Mouse (Mus musculus): ENCODE data around the gene Sardh. TPM values are rescaled to one million over a fixed set of nuclear protein-coding genes. Genes with fewer than 3 reads are reported as not detected.

Gene Sardh
- total RNA-seq, 1 experiment = 0.89 TPM

DNA sequence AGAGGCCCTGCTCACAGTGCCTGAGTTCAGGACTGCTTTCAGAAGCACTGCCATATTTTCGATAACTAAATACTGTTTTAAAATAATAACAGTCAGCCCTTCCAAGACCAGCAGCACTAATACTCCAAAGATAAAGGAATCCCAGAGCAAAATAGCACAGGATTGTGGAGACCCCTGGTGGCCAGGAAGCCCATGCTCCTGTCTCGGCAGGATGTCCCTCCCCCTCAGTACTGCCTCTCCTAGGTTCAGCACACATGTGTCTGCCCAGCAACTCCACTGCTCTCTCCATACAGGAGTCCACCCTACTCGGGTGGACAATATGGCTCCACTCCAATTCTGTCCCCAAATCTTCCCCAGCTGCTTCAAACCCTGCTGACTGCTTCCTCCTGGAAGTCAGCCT lies 12.4 kb downstream of the Sardh start:
- no peak overlapping the region for H3K4me3 ChIP-seq (ENCODE audit: insufficient read depth in 1 of 2, low read depth in 1 of 2, low read length in 2 of 2, poor library complexity in 1 of 2, severe bottlenecking in 1 of 2)
- H3K9ac ChIP-seq (ENCODE audit: insufficient read depth, low read depth, low read length, poor library complexity, severe bottlenecking) = no peak overlapping the region
- DNase-seq (ENCODE audit: low read depth, low spot score) = peak; percentile 20
- H3K9me3 ChIP-seq (ENCODE audit: control insufficient read depth, insufficient read depth, low read depth, low read length) = no peaks in the 10 kb centered on the region
- no peak overlapping the region for H3K27ac ChIP-seq (ENCODE audit: insufficient read depth, low read depth, low read length, poor library complexity, severe bottlenecking)
- in situ Hi-C loops (cut with MboI; ENCODE audit: low sequenced_read_pairs in 2 of 2, unreplicated experiment in 2 of 2) = loop anchor here (10.0 kb wide), 1 partner anchor 191 kb away; no protein-coding TSS in a partner anchor
- TF ChIP-seq HCFC1 (IDR thresholded peaks at IDR 0.05; ENCODE audit: borderline replicate concordance, insufficient read depth, low read length) = no peak
- TF ChIP-seq ZC3H11A (IDR thresholded peaks at IDR 0.05; ENCODE audit: borderline replicate concordance, low read depth, low read length) = peak; percentile 89
- no peaks in the 10 kb centered on the region for H3K36me3 ChIP-seq (ENCODE audit: control insufficient read depth, insufficient read depth, low read length, poor library complexity, severe bottlenecking)
- no peaks in the 10 kb centered on the region for H3K4me1 ChIP-seq (ENCODE audit: control insufficient read depth in 2 of 2, insufficient read depth in 2 of 2, low read length in 2 of 2, poor library complexity in 1 of 2)

DNA sequence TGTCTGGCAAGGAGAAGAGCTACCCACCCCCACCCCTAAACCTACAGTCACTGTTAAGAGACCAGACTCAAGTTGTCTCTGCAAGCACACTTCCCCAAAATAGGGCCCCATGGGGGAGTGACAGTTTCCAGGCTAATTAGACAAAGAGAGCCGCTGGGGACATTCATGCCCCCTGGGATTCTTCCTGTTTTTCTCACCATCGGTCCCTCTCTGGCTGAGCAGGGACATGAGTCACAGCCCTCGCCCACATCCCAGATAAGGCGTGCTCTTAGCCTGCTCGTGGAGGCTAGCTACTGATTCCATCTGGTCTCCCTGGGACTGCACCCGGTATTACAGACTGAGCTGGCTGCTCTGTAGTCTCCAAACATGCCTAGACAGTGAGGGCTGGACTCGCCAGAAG lies 15.8 kb downstream of the Sardh start:
- no peak for TF ChIP-seq HCFC1 (IDR thresholded peaks at IDR 0.05; ENCODE audit: borderline replicate concordance, insufficient read depth, low read length)
- TF ChIP-seq MAFK (IDR thresholded peaks at IDR 0.05; ENCODE audit: insufficient read depth, low read depth, low read length) = no peak
- no peak for TF ChIP-seq ZC3H11A (IDR thresholded peaks at IDR 0.05; ENCODE audit: borderline replicate concordance, low read depth, low read length)
- TF ChIP-seq ZNF384 (IDR thresholded peaks at IDR 0.05; ENCODE audit: low read depth, low read length) = no peak
- TF ChIP-seq CHD2 (IDR thresholded peaks at IDR 0.05; ENCODE audit: low read depth, low read length) = no peak
- Histone ChIP-seq H3K4me1 (ENCODE audit: control insufficient read depth in 2 of 2, insufficient read depth in 2 of 2, low read length in 2 of 2, poor library complexity in 1 of 2) (no peaks in the 10 kb centered on the region), H3K4me3 (ENCODE audit: insufficient read depth in 1 of 2, low read depth in 1 of 2, low read length in 2 of 2, poor library complexity in 1 of 2, severe bottlenecking in 1 of 2) (no peak overlapping the region), H3K9ac (ENCODE audit: insufficient read depth, low read depth, low read length, poor library complexity, severe bottlenecking) (no peak overlapping the region), H3K9me3 (ENCODE audit: control insufficient read depth, insufficient read depth, low read depth, low read length) (no peaks in the 10 kb centered on the region), H3K27ac (ENCODE audit: insufficient read depth, low read depth, low read length, poor library complexity, severe bottlenecking) (no peak overlapping the region), H3K36me3 (ENCODE audit: control insufficient read depth, insufficient read depth, low read length, poor library complexity, severe bottlenecking) (no peaks in the 10 kb centered on the region)
- no peak for DNase-seq (ENCODE audit: low read depth, low spot score)
- in situ Hi-C loops (cut with MboI; ENCODE audit: low sequenced_read_pairs in 2 of 2, unreplicated experiment in 2 of 2) = loop anchor here (10.0 kb wide), 1 partner anchor 188 kb away; no protein-coding TSS in a partner anchor

DNA sequence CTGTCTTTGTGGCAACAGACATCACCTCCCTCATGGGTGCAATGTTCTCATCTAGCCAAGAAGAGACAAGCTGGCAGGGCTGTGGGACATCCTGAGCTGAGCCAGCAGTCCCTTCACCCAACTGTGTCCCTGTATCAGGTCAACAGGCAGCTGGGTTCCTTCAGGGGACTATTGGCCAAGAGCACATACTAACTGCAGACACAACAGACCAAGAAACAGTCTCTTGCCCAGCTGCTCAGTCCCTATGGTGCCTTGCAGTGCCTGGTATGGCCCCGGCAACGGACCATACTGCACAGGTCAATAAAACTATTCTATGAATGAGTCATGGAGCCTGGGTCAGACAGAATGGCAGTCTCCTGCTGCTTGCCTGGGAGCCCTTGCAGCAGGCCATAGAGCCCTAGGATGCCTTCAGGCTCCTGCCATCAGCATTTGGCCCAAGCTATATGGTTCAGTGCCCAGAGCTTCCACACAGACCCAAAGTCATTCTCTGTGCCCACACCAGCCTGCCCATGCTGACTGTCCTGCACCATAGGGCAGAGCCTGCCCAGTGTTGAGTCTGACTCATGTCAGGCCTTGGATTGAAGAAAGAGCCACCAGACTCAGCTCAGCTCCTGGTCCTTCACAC lies 18.5 kb downstream of the Sardh start:
- H3K36me3 ChIP-seq (ENCODE audit: control insufficient read depth, insufficient read depth, low read length, poor library complexity, severe bottlenecking) = no peaks in the 10 kb centered on the region
- H3K4me1 ChIP-seq (ENCODE audit: control insufficient read depth in 2 of 2, insufficient read depth in 2 of 2, low read length in 2 of 2, poor library complexity in 1 of 2) = no peaks in the 10 kb centered on the region
- in situ Hi-C loops (cut with MboI; ENCODE audit: low sequenced_read_pairs in 2 of 2, unreplicated experiment in 2 of 2) = loop anchor here (10.0 kb wide), 1 partner anchor 185 kb away; no protein-coding TSS in a partner anchor
- H3K27ac ChIP-seq (ENCODE audit: insufficient read depth, low read depth, low read length, poor library complexity, severe bottlenecking) = no peak overlapping the region
- no peak overlapping the region for H3K4me3 ChIP-seq (ENCODE audit: insufficient read depth in 1 of 2, low read depth in 1 of 2, low read length in 2 of 2, poor library complexity in 1 of 2, severe bottlenecking in 1 of 2)
- no peak for TF ChIP-seq HCFC1 (IDR thresholded peaks at IDR 0.05; ENCODE audit: borderline replicate concordance, insufficient read depth, low read length)
- TF ChIP-seq ZC3H11A (IDR thresholded peaks at IDR 0.05; ENCODE audit: borderline replicate concordance, low read depth, low read length) = no peak
- TF ChIP-seq ZNF384 (IDR thresholded peaks at IDR 0.05; ENCODE audit: low read depth, low read length) = no peak
- no peak for TF ChIP-seq CHD2 (IDR thresholded peaks at IDR 0.05; ENCODE audit: low read depth, low read length)
- TF ChIP-seq MAFK (IDR thresholded peaks at IDR 0.05; ENCODE audit: insufficient read depth, low read depth, low read length) = no peak
- no peak for DNase-seq (ENCODE audit: low read depth, low spot score)
- no peak overlapping the region for H3K9ac ChIP-seq (ENCODE audit: insufficient read depth, low read depth, low read length, poor library complexity, severe bottlenecking)
- H3K9me3 ChIP-seq (ENCODE audit: control insufficient read depth, insufficient read depth, low read depth, low read length) = no peaks in the 10 kb centered on the region

DNA sequence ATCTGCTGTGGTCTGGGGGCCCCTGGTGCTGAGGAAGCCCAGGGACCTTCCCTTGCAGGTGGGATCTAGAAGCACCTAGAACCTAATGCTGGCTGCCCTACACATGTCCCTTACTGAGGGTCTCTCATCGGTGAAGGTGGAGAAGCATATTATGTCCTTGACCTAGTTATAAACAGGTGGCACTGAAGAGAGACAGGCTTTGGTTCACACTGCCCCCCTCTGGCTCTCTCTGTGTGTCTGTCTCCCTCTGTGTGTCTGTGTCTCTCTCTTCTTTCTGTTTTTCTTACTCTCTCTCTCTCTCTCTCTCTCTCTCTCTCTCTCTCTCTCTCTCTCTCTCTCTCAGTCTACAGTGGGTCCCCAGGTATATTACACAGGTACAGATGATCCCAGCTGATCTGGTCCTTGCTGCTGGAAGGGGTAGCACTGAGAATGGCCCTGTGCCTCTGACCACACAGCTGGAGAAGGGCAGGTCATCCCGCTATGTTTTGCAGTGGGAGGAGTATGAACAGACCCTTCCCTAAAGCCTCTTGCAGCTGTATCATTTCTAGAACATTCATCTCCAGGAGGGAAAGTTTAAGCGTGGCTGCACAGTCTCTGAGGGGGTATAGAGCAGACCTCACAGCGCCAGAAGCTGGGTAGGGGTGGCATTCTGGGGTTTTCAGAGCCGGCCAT lies 19.2 kb downstream of the Sardh start:
- Histone ChIP-seq H3K9ac (ENCODE audit: insufficient read depth, low read depth, low read length, poor library complexity, severe bottlenecking) (no peak overlapping the region), H3K27ac (ENCODE audit: insufficient read depth, low read depth, low read length, poor library complexity, severe bottlenecking) (no peak overlapping the region)

More for the DNA sequence above, 19.2 kb downstream of the Sardh start:
- in situ Hi-C loops (cut with MboI; ENCODE audit: low sequenced_read_pairs in 2 of 2, unreplicated experiment in 2 of 2) = no loop called here
- TF ChIP-seq MAFK (IDR thresholded peaks at IDR 0.05; ENCODE audit: insufficient read depth, low read depth, low read length) (no peak), CHD2 (IDR thresholded peaks at IDR 0.05; ENCODE audit: low read depth, low read length) (no peak), HCFC1 (IDR thresholded peaks at IDR 0.05; ENCODE audit: borderline replicate concordance, insufficient read depth, low read length) (no peak), ZNF384 (IDR thresholded peaks at IDR 0.05; ENCODE audit: low read depth, low read length) (no peak), ZC3H11A (IDR thresholded peaks at IDR 0.05; ENCODE audit: borderline replicate concordance, low read depth, low read length) (no peak)
- H3K4me1 ChIP-seq (ENCODE audit: control insufficient read depth in 2 of 2, insufficient read depth in 2 of 2, low read length in 2 of 2, poor library complexity in 1 of 2) = no peaks in the 10 kb centered on the region
- no peak overlapping the region for H3K4me3 ChIP-seq (ENCODE audit: insufficient read depth in 1 of 2, low read depth in 1 of 2, low read length in 2 of 2, poor library complexity in 1 of 2, severe bottlenecking in 1 of 2)
- H3K9me3 ChIP-seq (ENCODE audit: control insufficient read depth, insufficient read depth, low read depth, low read length) = no peaks in the 10 kb centered on the region
- no peaks in the 10 kb centered on the region for H3K36me3 ChIP-seq (ENCODE audit: control insufficient read depth, insufficient read depth, low read length, poor library complexity, severe bottlenecking)
- DNase-seq (ENCODE audit: low read depth, low spot score) = no peak
